Mouse (Mus musculus): Measurements from ENCODE around the gene Dpep2nb.
"Not testable (repeated sequence)": the region's sequence is repeated elsewhere in the genome, so short reads cannot be mapped to it uniquely, and the experiment has no call there.

Gene Dpep2nb

DNA sequence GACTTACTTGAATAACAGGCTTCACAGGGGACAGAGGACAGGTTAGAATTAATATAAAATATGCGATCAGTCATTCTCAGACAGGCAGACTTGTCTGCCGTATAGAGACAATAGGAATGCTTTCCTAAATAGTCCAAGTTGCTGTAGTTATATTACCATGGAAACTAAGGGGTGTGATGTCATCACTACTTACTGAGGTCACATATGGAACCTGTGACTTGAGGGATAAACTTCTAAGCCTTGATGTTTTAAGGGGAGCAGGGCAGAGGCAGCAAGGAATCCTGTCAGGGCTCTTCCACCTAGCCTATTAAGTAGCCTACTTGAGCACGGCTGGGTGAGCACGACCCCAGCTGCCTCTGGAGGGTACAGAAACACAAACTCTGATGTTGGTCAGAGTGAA is at the start of gene Dpep2nb:
Gene Dpep2nb (minus strand): TSS at position 101 of the 400 bp plus-strand sequence.
- no peak for DNase-seq (ENCODE audit: low spot score in 2 of 2)

DNA sequence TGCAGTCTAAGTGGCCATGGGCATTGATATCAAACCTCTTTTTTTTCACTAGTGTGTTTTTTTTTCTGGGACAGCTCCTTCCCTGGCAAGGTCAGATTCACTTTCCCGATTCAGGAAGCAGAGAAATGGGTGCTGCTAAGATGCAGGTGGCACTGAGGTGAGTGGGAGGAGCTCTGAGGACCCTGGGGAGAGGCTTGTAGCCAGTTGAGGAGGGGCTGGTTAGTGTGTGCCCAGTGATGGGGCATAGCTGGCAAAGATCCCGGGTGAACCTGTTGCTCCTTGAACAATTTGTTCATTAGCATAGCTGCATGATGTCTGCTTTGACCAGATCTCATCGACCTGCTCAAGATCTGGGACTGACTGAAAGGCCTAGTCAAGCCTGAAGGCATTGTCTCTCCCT is 49.3 kb upstream of the Dpep2nb start:
- DNase-seq (ENCODE audit: low spot score in 2 of 2) = no peak

DNA sequence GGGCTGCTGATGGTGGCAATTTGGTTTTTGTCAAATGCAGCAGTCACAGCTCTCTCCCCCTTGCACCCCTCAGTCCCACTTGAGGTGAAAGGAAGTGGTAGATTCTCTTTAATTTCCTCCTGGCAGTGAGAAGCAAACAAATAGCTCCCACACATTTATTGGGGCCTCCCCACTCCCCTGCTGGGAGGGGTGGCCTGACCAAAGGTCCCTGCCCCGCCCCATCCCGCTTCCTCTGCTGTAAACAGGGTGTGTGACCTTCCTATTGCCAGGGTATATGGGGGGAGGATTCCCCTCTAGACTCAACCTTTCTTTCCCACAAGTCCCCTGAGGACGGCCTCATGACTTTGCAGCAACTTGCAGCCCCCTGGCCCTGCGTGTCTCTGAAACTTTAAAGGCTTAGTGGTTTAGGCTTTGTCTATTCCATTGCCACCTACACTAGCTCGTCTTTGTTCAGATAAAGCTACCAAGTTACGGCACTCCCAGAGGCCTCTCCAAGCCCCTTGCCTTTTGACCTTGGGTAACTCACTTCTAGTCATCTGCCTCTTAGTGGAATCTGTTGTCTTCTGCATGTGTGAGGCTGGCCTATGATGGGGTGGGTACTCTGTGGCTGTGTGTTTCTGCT is 48.5 kb upstream of the Dpep2nb start:
- DNase-seq (ENCODE audit: low spot score in 2 of 2) = no peak

DNA sequence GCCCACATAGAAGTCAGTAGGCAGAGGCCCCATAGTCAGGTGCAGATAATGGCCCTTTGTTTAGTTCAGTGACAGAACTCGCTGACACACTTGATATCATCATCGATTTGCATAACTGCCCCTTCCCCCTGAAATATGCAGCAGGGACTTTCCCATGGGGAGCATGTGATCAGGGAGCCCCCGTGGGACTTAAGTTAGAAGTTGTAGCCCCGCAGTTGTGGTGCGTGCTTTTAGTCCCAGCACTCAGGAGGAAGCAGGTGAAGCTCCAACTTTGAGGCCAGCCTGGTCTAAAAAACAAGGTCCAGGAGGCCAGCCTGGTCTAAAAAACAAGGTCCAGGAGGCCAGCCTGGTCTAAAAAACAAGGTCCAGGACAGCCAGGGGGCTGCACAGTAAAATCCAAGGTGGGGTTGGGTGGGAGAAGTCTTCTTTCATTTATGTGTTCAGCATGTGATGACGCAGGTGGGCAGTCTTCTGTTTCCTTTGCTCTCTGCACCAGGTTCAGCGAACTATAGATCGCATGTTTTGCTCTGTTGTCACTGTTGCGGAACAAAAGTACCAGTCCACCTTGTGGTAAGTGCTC is 46.8 kb upstream of the Dpep2nb start:
- DNase-seq (ENCODE audit: low spot score in 2 of 2) = no peak

DNA sequence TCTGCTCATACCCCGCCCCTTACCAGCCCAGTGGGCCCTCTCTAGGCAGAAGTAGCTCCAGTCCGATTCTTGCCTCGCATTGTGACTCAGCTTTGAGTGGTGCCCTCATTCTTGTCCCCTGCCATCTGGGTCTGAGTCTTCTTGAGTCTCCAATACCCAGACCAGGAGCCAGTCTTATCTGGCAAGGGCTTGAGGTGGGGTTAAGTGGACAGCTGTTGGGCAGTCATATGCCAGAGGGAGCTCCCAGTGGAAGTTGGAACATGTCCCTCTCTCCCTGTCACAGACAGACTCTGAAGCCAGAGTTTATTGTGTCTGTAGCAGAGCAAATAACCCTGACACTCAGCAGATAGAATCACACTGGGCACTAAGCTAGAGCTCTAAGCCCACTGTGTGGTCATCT is 45.3 kb upstream of the Dpep2nb start:
- no peak for DNase-seq (ENCODE audit: low spot score in 2 of 2)

DNA sequence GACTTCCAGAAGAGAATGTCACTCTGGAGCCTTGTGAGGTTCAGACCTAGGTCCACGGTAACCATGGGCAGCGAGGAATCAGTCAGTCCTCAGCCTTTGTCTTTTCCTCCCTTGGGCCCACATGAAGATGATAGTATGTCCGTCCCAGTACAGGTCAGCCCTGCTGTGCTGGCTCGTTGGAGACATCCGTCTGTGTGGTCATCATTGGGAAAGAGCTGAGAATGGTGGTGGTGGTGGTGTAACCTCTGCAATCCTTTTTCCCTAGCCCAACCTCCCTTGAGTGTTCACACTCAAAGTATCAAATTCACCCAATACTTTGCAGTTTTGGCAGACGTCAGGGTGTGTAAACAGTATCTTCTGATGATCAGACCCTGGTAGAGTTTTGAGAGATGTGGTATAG is 44.1 kb upstream of the Dpep2nb start:
- DNase-seq (ENCODE audit: low spot score in 2 of 2) = no peak

DNA sequence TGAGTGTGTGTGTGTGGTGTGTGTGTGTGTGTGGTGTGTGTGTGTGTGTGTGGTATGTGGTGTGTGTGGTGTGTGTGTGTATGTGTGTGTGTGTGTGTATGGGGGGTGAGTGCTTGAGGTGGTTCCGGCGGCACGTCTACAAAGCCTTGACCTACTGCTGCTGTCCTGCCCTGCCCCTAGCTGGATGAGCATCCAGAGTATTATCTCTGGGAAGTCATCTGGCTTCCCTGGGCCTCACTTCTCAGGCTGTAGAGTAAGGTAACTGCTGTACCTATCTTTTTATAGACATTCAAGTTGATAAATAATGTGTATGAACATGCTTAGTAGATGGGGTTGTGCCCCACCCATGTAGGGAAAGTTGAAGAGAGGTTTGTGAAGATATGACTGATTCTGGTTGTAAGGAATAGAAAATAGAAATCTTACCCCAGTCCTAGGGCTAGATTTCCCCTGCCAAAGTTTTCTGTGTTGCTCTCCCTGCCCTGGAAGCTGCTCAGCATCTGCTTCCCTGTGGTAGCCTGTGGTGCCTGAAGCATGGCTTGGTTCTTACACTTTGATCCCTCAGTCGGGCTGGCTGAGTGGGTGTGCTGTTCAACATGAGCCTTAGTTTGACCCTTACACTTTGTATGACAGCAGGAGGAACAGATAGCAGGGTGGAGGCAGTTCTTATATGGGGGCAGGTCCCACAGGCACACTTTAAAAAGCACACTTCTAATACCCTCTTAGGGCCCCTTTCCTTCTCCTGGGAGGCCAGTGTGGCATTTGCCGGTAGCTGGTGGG is 42.3 kb upstream of the Dpep2nb start:
- DNase-seq (ENCODE audit: low spot score in 2 of 2) = no peak

DNA sequence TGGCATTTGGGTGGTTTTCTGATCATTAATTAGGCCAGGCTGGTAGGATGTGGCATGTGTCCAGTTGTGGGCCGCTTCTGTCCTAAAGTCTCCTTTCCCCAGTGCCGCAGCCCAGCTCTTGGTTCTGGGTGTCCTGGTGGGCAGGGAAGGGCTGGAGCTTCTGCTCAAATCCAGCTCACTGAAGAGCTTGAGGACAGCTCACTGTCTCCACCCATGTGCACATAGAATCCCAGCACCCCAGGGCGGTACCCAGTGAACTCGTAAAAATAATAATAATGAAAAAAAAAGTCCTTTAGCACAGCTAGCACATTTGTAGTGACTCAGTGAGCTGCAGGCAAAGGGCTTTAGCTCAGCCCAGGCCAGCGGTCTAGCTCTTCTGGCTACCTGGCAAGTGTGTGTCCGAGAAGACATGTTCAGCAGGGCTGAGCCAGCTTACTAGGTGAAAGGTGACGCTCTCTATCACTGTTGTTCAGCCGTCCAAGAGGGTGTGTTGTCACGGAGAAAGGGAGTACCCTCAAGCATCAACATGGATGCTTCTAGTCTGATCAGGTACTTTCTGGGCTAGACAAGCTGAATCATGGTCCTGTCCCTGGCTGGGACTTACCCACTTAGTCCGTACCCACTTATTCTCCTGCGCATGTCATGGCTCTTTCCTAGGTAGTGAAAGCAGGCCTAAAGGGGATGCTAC is 41.2 kb upstream of the Dpep2nb start:
- DNase-seq (ENCODE audit: low spot score in 2 of 2) = no peak

DNA sequence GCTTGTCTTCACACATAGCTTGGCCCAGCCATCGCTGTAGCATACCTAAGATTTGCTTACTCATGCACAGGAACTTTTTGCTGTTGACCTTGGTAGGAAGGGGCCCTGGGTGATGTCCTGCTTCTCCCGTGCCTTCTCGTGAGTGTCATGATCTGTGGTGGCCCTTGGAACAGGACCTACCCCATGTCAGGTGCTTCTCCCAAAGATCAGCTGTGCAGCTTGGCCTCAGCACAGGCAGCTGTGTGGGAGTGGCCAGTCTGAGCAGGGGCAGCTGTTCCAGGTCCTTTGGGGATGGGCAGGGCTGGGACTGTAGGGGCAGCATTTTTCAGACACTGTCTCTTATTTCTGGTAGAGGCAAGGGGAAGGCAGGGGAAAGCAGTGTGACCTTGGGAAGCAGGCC is 38.4 kb upstream of the Dpep2nb start:
- no peak for DNase-seq (ENCODE audit: low spot score in 2 of 2)

DNA sequence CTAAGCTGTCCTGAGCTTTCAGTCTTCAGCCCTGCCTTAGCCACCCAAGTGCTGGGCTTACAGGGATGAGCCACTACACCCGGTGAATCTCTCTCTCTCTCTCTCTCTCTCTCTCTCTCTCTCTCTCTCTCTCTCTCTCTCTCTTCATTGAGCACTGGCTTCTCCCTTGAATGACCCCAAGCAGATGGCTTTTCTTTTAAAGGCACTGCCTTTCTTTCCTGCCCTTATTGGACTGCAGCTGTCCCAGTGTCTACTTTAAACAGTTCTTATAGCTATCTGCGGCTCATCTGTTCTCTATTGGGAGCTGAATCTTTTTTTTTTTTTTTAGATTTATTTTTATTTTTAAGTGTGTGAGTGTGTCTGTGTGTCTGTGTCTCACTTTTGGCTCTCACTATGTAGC is 37.3 kb upstream of the Dpep2nb start:
- no peak for DNase-seq (ENCODE audit: low spot score in 2 of 2)

DNA sequence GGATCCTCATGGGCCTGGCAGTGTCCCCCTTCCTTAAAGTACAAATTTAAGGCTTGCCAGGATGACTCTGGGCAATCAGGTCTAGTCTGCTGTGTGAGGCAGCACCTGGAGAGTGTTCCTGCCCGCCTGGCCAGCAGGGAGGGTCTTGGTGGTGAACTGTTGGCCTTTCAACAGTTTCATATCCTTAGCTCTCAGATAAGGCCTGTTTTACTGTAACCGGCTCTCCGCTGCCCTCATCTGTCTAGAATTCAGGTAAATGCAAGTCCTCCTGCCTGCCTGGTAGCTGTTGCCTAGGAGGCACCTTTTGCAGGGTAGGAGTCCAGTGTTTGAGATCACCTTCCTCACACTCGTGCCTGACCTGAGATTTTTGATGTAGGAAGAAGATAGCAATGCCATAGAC is 34.4 kb upstream of the Dpep2nb start:
- no peak for DNase-seq (ENCODE audit: low spot score in 2 of 2)

DNA sequence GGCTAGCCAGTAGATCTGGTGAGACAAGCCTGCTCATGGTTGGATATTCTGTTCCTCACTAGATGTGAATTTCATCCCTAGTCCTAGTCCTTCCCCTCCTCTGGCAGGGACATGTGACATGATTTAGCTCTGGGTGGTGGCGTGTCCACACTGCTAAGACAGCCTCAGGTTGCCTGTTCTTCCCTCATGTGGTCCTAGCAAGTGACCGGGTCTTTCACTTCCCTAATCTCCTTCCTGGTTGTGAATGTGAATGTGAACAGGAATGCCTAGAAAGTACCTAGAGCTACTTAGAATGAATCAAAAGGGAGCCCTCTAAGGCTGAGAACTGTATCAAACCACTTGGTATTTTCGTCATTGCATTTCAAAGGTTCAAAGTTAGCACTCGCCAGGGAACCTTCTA is 33.8 kb upstream of the Dpep2nb start:
- no peak for DNase-seq (ENCODE audit: low spot score in 2 of 2)

DNA sequence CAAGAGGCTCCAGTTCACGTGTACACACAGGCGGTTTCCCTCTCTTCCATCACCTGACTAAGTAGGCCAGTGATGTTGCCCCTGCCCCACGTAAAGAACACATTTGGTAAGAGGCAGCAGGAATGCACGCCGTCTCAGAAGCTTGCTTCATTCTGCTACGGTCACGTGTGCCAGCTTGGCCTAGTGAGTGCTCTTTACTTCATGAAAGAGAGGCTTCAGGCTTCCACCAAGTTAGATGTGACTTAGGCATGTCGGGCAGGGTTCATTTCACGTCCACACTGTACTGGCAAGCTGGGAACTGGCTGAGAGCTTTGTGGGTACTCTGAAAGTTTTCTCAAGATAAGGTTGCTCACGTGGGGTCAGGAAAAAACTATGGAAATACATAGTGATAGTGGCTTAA is 32.9 kb upstream of the Dpep2nb start:
- DNase-seq (ENCODE audit: low spot score in 2 of 2) = no peak

DNA sequence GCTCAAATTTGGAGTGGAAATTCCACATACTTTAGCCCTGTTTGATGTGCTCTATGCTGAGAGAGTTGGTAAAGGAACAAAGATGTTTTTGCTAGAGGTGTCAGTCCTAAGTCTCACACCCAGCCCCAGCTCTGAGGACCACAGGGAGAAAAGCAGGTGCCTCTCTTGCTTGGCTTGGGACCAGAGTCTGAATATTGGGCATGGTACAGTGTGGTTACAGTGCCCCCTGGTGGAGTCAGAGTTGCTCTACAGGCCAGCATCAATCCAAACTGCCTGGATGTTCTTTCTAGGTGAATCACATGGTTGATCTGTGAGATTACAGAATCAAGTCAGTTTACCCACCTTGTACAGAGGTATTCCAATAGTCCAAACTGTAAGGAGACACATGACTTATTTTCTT is 16.7 kb upstream of the Dpep2nb start:
- peak; percentile 11 to 82 for DNase-seq (ENCODE audit: low spot score in 2 of 2)

DNA sequence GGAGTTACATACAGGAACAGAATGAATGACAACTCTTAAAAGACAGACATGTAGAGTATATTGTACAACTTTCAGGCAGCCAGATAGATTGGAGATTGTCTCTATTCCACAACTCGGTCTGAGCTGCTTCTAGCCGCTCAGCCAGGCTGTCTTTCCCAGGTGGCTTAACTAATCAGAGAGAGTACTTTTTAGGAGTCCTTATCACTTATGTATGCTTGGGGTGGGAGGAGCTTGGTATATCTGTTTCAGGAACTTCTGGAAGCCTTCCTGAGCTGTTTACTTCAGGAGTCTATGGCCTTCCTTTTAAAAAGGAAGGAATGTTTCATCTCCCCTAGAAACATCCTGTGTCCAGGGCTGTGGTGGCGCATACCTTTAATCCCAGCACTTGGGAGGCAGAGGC is 12.3 kb upstream of the Dpep2nb start:
- no peak for DNase-seq (ENCODE audit: low spot score in 2 of 2)

DNA sequence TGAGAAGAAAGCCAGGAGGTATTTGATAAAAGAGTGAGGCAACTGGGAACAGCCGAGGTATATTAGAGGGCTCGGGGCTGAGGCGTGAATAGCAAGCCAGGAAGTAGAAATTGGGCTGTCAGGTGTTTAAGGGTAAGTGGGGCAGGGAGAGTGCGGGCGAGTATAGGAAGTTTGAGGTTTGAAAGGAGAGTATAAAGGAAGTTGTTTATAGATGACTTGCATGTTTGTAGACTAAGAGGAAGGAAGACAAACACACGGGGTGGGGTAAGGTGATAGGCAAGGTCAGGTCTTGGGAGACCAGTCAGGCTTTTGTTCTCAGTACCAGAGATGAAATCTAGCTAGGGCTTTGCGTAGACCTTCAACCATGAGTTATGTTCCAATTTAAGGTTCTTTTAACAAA is 11.4 kb upstream of the Dpep2nb start:
- DNase-seq (ENCODE audit: low spot score in 2 of 2) = no peak

DNA sequence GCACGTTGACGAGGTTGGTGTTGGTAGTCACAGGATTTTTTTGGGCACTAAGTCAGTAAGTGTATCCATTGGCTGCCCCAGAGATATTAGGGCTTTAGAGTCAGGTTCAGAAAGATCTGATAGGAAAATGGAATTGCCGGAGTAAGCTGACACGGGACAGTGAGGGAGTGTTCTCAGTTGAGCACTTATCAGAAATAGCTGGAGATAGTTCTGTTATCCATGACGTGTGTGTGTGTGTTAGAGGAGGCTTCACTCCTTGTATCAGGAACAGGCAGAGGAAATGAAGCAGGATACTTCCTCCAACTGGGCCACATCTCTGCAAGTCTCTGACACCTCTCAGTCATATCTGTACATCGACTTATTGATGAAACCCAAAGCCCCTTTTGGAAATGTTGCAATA is 10.5 kb upstream of the Dpep2nb start:
- no peak for DNase-seq (ENCODE audit: low spot score in 2 of 2)

DNA sequence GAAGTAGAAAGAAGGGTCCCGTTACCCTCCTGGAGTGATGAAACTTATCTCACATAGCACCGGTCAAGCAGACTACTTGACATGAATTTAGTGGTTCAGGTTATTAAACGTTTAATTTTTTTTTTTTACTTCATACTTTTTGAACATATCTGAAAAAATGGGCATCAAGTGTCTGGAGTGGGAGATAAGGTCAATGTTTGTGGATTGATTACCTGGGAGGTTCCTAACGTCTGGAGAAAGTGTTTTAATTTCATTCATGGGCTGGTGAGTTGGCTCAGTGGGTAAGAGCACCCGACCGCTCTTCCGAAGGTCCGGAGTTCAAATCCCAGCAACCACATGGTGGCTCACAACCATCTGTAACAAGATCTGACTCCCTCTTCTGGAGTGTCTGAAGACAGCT is 6.4 kb upstream of the Dpep2nb start:
- DNase-seq (ENCODE audit: low spot score in 2 of 2) = not testable (repeated sequence)

DNA sequence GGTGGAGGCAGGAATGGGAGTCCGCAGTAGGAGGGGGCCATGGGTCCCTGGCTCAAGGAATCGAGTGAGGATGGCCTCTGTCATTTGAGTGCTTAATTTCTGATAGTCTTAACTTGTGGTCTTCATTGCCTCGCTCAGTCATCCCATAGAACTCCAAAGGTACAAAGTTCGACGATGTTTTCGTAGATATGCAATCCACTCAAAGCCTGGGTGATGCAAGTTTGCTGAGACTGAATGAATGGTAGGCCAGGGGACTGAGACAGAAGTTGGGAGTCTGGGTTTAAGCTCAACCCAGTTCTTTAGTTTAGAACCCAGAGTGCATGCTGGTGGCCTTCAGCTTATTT is 5.8 kb upstream of the Dpep2nb start, which contains the start of gene Ddx28:
Gene Ddx28 (minus strand): TSS at position 240 of the 344 bp plus-strand sequence.
- DNase-seq (ENCODE audit: low spot score in 2 of 2) = no peak

DNA sequence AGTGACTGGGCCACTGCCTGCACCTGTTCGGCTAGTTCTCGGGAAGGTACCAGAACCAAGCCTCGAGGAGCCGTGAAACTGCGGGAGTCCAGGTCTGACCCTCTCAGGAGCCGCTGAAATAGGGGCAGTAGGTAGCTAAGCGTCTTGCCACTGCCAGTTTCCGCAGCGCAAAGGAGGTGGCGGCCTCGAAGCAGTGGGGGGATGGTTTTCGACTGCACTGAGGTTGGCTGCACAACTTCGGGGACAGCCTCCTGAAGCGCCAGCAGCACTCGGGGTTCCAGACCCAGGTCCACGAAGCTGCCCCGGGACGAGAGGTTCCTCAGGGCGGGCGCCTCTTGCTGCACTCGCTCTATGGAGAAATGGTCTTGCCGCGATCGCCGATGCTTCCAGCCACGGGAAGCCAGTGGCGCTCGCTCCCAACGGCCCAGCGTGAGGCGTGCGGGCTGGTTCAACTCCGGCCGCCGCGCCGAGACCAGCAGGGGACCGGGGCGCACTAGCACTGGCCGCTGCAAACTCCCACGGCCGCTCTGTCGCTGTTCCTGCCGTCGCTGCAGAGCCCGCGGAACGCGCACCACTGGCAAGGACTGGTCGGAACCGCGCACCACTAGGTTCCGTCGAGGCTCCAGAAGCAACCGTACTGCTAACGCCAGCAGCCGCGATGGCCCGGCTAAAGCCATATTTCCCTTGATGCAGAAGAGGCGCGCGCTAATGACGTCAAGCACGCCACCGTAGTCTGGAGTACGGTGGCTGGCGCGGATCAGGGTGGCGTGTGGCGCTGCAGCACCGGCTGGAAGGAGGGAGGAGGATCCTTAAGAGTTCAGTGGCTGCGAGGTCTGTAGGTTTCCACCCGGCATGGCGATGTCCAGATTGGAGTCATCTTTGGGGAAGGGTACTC is 5.2 kb upstream of the Dpep2nb start:
- DNase-seq (ENCODE audit: low spot score in 2 of 2) = peak; percentile 72 to 93

DNA sequence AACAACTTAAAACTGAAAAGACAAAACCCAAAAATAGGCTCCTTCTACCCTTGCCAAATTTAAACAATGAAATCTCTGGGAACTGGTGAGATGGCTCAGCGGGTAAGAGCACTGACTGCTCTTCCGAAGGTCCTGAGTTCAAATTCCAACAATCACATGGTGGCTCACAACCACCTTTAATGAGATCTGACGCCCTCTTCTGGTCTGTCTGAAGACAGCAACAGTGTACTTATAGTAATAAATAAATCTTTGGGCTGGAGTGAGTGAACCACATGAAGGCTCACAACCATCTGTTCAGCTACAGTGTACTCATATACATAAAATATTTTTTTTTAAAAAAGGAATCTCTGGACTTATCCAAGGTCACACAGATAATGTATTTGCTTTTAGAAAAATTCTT is 2.1 kb upstream of the Dpep2nb start:
- DNase-seq (ENCODE audit: low spot score in 2 of 2) = not testable (repeated sequence)

DNA sequence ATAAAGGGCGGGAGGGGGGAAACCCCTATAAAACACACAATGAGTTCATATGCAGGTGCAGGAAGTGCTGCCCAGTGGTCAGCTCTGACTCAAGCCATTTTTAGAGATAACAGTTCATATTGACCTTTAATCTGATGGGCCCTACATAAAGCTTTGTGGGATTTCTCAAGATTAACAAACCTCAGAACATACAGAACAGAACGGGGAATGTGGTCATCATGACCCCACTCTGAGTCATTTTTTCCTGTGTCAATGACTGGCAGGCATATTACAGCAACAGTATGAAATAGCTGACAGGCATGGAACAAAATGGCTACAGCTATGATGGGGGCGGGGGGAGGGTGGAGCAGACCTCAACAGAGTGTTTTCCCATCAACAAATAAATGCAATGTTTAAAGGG is 1.4 kb upstream of the Dpep2nb start:
- no peak for DNase-seq (ENCODE audit: low spot score in 2 of 2)
